Mouse (Mus musculus) yolk sac, embryonic 10.5 days (tissue): ENCODE data around the gene Usp17lc.
"Not testable (repeated sequence)": the region's sequence is repeated elsewhere in the genome, so short reads cannot be mapped to it uniquely, and the experiment has no call there.

Source experiments
- DNase-seq: peaks from one replicate; pipeline ENCODE4 v3.0.0-alpha.2; 2017; ENCODE audit warnings: low spot score

Usp17lc gene

DNA sequence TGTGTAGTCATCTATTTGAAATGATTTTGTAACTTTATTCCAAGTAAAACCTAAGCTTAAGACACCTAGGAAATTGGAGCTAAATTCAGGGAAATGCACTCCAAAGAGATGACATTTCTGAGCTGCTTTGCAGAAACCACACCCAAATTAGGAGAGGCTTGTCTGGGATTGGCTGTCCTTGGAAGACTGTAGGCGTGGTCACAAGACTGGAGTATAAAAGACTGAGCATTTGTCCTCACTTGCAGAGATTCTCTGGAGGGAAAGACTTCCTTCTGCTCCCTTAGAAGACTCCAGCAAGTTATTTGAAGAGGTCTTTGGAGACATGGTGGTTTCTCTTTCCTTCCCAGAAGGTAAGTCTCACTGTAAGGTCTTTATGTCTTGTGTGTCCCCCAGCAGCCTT is at the start of gene Usp17lc:
Usp17lc (plus strand) TSS at position 301 of the 400 bp plus-strand sequence.
- not testable (repeated sequence) for DNase-seq

DNA sequence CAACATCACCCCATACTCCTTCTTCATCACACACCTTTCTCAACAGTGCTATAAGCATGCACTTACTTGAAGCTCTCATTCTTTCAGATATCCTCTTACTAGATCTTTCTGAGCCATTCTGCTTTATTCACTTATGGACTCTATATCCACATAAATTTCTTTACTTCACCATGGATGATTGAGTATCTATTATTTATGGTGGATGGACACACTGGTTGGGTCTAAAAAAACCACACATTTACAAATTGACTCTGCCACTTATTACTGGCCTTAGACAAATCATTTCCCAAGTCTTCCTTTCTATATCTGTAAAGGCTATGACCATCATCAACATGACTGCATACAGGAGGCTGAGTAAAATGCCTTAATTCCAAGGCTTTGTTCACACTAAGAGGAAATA is 28.8 kb upstream of the Usp17lc start, which contains the start of gene Olfr603:
Olfr603 (minus strand) TSS at position 101 of the 400 bp plus-strand sequence.
- DNase-seq = no peak

DNA sequence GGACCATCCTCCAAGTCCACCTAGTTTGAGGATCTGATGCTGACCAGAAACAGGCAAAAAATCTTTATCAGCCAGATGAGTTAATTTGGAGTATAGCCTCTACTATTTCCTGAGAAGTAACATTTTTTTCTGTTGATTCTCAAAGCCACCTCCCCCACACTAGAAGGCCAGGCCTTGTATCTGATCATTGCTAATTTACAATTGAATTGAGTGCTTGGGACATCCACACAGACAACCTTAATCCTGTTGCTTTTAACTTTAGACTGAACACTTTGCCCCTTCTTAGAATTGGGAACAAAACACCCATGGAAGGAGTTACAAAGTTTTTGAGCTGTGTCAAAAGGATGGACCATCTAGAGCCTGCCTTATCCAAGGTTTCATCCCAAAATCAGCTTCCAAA is 17.1 kb upstream of the Usp17lc start:
- DNase-seq = no peak

DNA sequence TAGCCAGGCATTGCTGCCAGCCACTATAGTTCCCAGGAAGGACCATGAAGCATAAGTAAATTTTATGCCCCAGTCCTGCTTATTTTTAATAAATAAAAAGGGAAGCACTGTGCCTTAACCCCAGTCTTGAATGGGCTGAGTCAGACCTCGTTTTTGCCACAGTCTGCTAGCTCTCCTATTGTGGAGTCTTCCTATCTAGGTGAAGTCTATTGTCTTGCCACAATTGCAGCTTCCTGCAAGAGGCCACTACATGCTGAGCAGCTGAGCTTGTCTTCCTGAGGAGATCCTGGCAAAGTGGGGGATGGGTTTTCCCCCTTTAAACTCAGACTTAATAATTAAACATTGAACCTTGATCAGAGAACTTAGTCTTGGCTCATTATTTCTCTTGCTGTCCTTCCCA is 15.9 kb upstream of the Usp17lc start:
- no peak for DNase-seq

DNA sequence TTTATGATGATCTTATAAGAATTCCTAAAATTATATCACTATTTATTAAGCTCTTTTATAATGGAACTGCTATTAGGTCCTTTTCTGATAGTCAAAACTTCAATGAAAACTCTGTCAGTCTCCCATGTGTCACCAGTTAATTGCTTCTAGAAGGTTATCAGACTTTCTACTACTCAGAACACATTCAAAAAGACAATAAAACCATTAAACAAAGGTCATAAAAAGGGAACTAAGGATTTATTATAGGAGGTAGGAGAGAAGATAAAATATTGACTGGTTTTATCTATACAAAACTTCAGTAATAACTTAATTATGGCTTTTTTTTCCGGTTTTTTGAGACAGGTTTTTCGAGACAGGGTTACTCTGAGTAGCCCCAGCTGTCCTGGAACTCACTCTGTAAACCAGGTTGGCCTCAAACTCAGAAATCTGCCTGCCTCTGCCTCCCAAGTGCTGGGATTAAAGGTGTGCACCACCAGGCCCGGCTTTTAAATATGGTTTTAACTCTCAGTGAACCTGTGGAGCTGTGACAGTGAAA is 8.3 kb upstream of the Usp17lc start:
- not testable (repeated sequence) for DNase-seq

DNA sequence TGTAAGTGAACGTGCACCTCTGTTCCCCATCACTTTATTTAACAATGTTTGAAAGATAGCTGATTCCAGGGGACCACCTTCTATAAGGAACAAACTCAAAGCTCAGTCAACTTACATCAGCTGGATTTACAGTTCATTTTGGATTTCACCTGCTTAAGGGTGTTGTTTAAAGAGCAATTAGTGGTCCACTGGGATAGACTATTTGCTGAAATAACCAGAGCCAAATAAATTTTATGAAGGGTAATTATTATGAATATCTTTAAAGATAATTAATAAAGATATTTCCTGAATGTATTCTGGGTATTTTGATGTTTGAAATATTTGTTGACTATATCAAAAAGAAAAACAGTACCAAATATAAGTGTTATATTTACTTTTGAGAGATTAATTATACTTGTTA is 30.5 kb downstream of the Usp17lc start, which contains the start of gene Olfr605:
Olfr605 (minus strand) TSS at position 101 of the 400 bp plus-strand sequence.
- no peak for DNase-seq

DNA sequence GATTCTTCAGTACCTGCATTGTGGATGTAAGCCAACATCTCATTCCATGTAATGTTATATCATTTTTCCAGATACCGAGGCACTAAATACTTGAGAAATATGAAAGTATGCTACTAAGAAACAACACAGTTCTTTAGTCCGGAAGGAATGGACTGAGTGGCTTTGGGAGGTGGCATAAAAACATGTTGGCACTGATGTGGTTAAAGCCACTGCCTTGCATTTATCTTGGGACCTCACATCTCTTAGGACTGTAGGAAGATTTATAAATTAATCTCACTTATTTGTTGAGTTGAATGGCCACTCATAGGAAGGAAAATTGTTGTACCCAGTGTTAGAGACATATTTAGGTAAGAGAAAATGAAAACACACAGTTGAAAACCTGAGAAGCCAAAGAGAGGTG is 33.9 kb downstream of the Usp17lc start, which contains the start of gene Olfr606:
Olfr606 (plus strand) TSS at position 301 of the 400 bp plus-strand sequence.
- no peak for DNase-seq

DNA sequence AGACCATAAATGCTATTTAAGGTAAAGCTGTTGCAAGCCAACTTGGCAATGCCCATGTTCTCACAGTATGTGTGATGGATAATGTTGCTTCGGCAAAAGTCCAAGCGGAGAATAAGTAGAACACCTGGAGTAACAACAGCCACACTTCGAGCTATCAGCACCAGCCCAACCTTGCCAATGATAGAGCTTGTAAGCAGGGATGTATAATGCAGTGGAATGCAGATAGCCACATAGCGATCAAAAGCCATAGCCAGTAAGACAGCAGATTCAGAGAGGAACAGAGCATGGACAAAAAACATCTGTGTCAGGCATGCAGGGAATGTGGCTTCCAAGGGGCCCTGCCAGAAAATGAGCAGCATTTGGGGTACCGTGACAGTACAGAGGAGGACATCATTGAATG is 45.7 kb downstream of the Usp17lc start:
- DNase-seq = no peak
